Mouse (Mus musculus): ENCODE data around the gene Zbtb22. TPM values are rescaled to one million over a fixed set of nuclear protein-coding genes. Genes with fewer than 3 reads are reported as not detected.

The Zbtb22 gene
- polyA plus RNA-seq, 1 experiment from 2014 or later, result 12.5 TPM

DNA sequence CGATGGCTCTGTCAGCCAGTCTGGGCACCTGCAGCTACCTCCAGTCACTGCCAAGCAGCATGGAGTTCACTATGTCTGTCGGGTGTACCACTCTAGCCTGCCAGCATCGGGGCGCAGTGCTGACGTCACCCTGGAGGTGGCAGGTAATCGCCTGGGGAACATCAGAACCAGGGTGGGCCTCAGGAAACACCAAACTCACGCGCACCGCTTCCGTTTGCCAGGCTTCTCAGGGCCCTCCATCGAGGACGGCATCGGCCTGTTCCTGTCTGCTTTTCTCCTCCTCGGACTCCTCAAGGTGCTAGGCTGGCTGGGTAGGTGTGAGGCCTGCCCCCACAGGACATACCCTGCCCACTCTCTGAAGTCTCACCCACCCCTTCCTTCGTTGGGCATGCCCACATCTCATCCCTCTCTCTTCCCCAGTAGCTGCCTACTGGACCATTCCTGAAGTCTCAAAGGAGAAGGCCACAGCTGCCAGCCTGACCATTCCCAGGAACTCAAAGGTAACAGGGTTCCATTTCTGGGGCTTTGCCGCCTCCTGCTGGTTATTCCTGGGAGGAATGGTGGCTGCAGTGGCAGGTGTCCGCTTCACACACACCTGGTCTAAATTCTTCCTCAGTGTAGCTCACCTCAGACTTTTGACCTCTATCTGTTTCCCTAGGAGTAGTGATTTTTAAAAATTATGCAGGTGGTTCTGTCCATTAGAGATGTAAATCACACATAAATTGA is 10.7 kb downstream of the Zbtb22 start:
- no peak overlapping the region for H3K27ac ChIP-seq (ENCODE audit: low read length)
- H3K36me3 ChIP-seq (ENCODE audit: control insufficient read depth, insufficient read depth, low read length), result no peaks in the 10 kb centered on the region
- no peak overlapping the region for H3K4me3 ChIP-seq (replicated peaks; ENCODE audit: low read length)
- no peak overlapping the region for H3K4me2 ChIP-seq (ENCODE audit: low read depth, low read length)
- H3K4me1 ChIP-seq (ENCODE audit: control insufficient read depth, insufficient read depth, low read length), result peaks cover 17% of the 10 kb centered on the region
- 74% methylated on average over 17 of the region's 17 CpGs for WGBS
- no peak for ATAC-seq (ENCODE audit: insufficient read depth, low FRiP score)
- no peaks in the 10 kb centered on the region for H3K27me3 ChIP-seq (ENCODE audit: control insufficient read depth, insufficient read depth, low read length)
- no peak overlapping the region for H3K9ac ChIP-seq (ENCODE audit: low read length)
- no peaks in the 10 kb centered on the region for H3K9me3 ChIP-seq (replicated peaks; ENCODE audit: control insufficient read depth, low read length)

DNA sequence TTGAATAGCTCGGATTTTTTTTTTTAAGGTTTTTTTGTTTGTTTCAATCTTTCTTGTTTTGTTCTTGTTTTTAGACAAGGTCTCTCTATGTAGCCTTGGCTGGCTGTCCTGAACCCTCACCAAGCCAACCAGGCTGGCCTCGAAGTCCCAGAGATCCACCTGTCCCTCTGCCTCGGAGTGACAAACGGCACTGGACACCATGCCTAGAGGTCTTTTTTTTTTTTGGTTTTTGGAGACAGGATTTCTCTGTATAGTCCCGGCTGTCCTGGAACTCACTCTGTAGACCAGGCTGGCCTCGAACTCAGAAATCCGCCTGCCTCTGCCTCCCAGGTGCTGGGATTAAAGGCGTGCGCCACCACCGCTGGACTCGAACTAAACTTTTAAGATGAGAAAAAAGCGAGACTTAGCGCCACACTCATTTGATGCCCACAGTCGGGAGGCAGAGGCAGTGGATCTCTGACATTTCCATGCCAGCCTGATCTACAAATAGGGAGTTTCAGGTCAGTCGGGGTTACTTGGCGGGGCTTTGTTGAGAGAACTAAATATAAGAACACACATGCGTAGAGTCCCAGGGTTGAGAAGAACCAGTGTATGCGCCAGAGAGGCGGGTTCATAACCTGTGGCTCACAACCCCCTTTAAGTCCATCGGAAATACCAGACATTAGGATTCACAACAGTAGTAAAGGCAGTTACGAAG is 12.7 kb downstream of the Zbtb22 start:
- 58% methylated on average over 21 of the region's 21 CpGs for WGBS

DNA sequence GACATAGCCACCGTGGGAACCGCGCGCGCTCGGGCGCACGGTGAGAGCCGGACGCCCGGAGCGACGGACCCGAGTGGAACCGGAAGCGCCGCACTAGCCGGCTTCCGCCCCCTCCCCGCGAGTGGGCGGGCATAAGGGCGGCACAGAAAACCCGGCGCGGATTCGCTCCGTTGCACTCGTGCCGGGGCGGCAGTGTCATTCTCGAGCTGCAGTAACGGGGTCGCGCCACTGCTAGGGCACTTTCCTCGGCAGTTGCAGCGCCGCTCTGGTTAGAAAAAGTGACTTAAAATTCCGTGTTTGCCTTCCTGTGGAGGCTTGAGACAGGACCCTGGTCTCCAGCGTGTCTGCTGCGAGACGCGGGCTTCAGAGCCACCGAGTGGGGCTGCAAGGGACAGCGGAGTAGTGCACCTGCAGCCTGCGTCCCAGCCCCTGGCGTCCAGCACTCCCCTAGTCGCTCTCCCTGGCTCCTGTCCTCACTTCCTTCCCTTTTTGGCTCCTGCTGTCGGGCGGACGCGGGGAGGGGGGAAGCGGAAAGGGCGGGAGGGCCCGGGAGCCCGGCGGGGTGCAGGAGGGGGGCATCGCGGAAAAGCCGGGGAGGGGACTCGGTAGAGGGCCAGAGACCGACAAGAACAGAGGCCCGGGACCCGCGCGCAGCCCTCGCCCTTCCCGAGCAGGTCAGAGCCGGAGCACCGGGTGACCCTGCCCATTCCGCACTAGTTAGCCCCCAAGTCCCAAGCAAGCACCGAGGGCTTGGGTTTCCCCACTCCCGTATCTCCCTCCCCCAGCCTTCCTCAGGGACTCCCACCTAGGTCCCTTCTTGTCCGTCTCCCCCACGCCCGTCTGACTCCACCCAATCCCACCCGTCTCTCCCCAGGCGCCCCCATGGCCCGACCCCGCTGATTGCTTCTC is 13.9 kb downstream of the Zbtb22 start, which contains the start of gene Rgl2:
Rgl2 (plus strand) TSS at position 173 of the 909 bp plus-strand sequence.
- Histone ChIP-seq H3K4me1 (ENCODE audit: control insufficient read depth, insufficient read depth, low read length) (peaks cover 19% of the 10 kb centered on the region), H3K9ac (ENCODE audit: low read length) (peak within 1 kb of the TSS; percentile 82), H3K36me3 (ENCODE audit: control insufficient read depth, insufficient read depth, low read length) (no peaks in the 10 kb centered on the region), H3K9me3 (replicated peaks; ENCODE audit: control insufficient read depth, low read length) (no peaks in the 10 kb centered on the region), H3K4me2 (ENCODE audit: low read depth, low read length) (peak within 1 kb of the TSS; percentile 68), H3K27ac (ENCODE audit: low read length) (peak within 1 kb of the TSS; percentile 99), H3K4me3 (replicated peaks; ENCODE audit: low read length) (peak within 1 kb of the TSS; percentile 63), H3K27me3 (ENCODE audit: control insufficient read depth, insufficient read depth, low read length) (no peaks in the 10 kb centered on the region)
- WGBS, result under 1% methylated on average over 74 of the region's 80 CpGs
- ATAC-seq (ENCODE audit: insufficient read depth, low FRiP score), result peak; percentile 89

More for the DNA sequence above, 12.7 kb downstream of the Zbtb22 start:
- Histone ChIP-seq H3K4me3 (replicated peaks; ENCODE audit: low read length) (peak overlapping the region; percentile 63), H3K4me2 (ENCODE audit: low read depth, low read length) (peak overlapping the region; percentile 68), H3K9ac (ENCODE audit: low read length) (peak overlapping the region; percentile 82), H3K27me3 (ENCODE audit: control insufficient read depth, insufficient read depth, low read length) (no peaks in the 10 kb centered on the region), H3K27ac (ENCODE audit: low read length) (no peak overlapping the region), H3K4me1 (ENCODE audit: control insufficient read depth, insufficient read depth, low read length) (peaks cover 19% of the 10 kb centered on the region), H3K36me3 (ENCODE audit: control insufficient read depth, insufficient read depth, low read length) (no peaks in the 10 kb centered on the region), H3K9me3 (replicated peaks; ENCODE audit: control insufficient read depth, low read length) (no peaks in the 10 kb centered on the region)
- ATAC-seq (ENCODE audit: insufficient read depth, low FRiP score), result no peak

DNA sequence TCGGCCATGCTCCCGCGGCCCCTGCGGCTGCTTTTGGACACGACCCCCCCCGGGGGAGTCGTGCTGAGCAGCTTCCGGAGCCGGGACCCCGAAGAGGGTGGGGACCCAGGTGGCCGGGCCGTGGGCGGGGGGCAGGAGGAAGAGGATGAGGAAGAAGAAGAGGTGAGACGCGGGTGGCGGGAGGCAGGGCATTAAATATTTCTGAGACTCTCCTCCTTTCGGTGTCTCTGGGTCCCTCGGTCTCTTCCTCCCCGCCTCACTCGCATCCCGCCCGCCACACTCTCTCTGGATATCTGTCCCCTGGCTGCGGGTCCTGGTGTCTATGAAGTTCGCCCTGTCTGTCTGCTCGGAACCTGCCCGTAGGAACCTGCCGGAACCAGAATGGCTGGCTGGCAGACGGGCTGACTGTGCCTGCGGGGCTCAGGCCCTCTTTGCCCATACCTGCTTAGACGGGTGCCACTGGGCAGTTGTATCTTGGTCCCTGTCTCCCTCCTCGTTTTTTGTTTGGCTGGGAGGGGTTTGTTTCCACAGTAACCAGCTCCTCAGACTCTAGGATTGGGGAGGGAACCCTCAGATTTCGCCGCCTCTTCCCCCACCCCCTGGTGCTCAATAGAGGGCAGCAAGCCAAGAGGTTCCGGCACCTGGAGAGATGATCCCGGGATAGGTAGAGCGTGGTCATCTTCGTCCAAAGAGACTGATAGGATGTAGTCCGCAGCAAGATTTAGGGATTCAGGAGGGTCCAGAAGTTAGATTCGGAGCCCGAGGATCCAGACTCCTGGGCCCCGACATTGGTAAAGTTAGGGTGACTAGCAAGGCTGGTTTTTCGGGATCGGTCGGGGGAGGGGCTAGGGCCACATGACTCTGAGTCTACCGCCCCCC is 14.8 kb downstream of the Zbtb22 start:
- H3K9me3 ChIP-seq (replicated peaks; ENCODE audit: control insufficient read depth, low read length), result no peaks in the 10 kb centered on the region
- H3K4me3 ChIP-seq (replicated peaks; ENCODE audit: low read length), result peak overlapping the region; percentile 63
- H3K4me1 ChIP-seq (ENCODE audit: control insufficient read depth, insufficient read depth, low read length), result peaks cover 19% of the 10 kb centered on the region
- peak overlapping the region; percentile 99 for H3K27ac ChIP-seq (ENCODE audit: low read length)
- 0 out of 2 replicates have a peak, but pooled peaks cover 3% of the 10 kb centered on the region for H3K36me3 ChIP-seq (ENCODE audit: control insufficient read depth, insufficient read depth, low read length)
- WGBS, result under 1% methylated on average over 42 of the region's 45 CpGs
- peak; percentile 19; the same call in 1 of the 2 replicates for ATAC-seq (ENCODE audit: insufficient read depth, low FRiP score)
- H3K9ac ChIP-seq (ENCODE audit: low read length), result peak overlapping the region; percentile 82
- H3K27me3 ChIP-seq (ENCODE audit: control insufficient read depth, insufficient read depth, low read length), result no peaks in the 10 kb centered on the region
- H3K4me2 ChIP-seq (ENCODE audit: low read depth, low read length), result peak overlapping the region; percentile 68

DNA sequence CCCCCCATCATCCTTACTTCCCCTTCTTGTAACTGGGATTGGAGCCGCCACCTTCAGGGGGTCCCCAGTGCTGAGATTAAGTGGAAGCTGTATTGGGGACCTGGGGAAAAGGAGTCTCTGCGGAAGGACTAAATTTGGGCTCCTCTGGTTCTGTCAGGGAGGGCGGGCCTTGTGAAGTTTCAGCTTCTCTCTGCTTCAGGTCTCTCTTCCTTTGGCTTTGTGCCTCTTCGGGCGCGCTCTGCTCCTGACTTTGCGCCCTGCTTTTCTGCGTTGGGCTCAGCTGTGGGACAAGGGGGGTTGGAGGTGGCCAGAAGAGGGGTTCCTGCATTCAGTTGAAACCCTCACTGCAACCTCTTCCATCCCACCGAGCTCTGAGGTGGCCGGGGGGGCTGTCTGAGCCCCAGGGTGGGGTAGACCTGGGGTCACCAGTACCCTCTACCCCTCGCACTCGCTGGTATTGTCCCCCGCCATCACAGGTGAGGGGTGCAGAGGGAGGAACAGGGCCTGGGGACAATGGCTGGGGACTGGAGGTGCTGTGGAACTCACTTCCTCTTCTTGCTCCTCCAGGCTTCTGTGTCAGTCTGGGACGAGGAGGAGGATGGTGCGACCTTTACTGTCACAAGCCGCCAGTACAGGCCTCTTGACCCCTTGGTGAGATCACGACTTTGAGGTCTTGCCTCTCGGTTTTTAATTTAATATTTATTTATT is 15.6 kb downstream of the Zbtb22 start:
- Histone ChIP-seq H3K4me2 (ENCODE audit: low read depth, low read length) (peak overlapping the region; percentile 68), H3K27ac (ENCODE audit: low read length) (peak overlapping the region; percentile 99), H3K36me3 (ENCODE audit: control insufficient read depth, insufficient read depth, low read length) (0 out of 2 replicates have a peak, but pooled peaks cover 8% of the 10 kb centered on the region), H3K27me3 (ENCODE audit: control insufficient read depth, insufficient read depth, low read length) (no peaks in the 10 kb centered on the region), H3K9me3 (replicated peaks; ENCODE audit: control insufficient read depth, low read length) (no peaks in the 10 kb centered on the region), H3K4me3 (replicated peaks; ENCODE audit: low read length) (peak overlapping the region; percentile 63), H3K9ac (ENCODE audit: low read length) (peak overlapping the region; percentile 82), H3K4me1 (ENCODE audit: control insufficient read depth, insufficient read depth, low read length) (peaks cover 19% of the 10 kb centered on the region)
- 36% methylated on average over 18 of the region's 18 CpGs for WGBS
- ATAC-seq (ENCODE audit: insufficient read depth, low FRiP score), result no peak

DNA sequence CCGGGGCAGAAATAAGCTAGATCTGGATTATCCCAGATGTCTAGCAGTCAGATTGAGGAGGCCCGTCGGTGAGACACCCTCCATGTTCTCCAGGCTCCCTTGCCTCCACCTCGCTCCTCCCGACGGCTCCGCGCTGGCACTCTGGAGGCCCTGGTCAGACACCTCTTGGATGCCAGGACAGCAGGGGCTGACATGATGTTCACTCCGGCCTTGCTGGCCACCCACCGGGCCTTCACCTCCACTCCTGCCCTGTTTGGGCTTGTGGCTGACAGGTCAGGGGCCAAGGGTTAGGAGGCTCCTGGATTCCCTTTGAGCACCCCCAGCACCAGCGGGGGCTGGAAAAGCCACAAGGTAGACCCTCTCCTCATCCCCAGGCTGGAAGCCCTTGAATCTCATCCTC is 16.2 kb downstream of the Zbtb22 start:
- no peak for ATAC-seq (ENCODE audit: insufficient read depth, low FRiP score)
- Histone ChIP-seq H3K27ac (ENCODE audit: low read length) (no peak overlapping the region), H3K4me2 (ENCODE audit: low read depth, low read length) (peak overlapping the region; percentile 68; the same call in 1 of the 2 replicates), H3K4me1 (ENCODE audit: control insufficient read depth, insufficient read depth, low read length) (peaks cover 19% of the 10 kb centered on the region), H3K27me3 (ENCODE audit: control insufficient read depth, insufficient read depth, low read length) (no peaks in the 10 kb centered on the region), H3K36me3 (ENCODE audit: control insufficient read depth, insufficient read depth, low read length) (0 out of 2 replicates have a peak, but pooled peaks cover 8% of the 10 kb centered on the region), H3K9ac (ENCODE audit: low read length) (peak overlapping the region; percentile 21; the same call in 1 of the 2 replicates), H3K9me3 (replicated peaks; ENCODE audit: control insufficient read depth, low read length) (no peaks in the 10 kb centered on the region), H3K4me3 (replicated peaks; ENCODE audit: low read length) (peak overlapping the region; percentile 63; the same call in 1 of the 2 replicates)
- 94% methylated on average over 11 of the region's 11 CpGs for WGBS

DNA sequence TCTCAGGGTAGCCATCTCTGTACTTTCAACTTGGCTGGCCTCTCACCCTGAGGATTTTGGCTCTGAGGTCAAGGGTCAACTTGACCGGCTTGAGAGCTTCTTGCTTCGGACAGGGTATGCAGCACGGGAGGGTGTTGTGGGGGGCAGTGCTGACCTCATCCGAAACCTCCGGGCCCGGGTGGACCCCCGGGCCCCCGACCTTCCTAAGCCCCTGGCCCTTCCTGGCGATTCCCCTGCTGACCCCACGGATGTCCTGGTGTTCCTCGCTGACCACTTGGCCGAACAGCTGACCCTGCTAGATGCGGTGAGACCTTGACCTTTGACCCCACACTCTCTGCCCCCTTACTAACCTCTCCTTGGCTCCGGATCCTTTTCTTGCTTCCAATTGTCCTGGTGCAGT is 16.7 kb downstream of the Zbtb22 start:
- H3K4me1 ChIP-seq (ENCODE audit: control insufficient read depth, insufficient read depth, low read length), result peaks cover 19% of the 10 kb centered on the region
- ATAC-seq (ENCODE audit: insufficient read depth, low FRiP score), result no peak
- H3K9ac ChIP-seq (ENCODE audit: low read length), result no peak overlapping the region
- WGBS, result 85% methylated on average over 14 of the region's 14 CpGs
- H3K4me3 ChIP-seq (replicated peaks; ENCODE audit: low read length), result no peak overlapping the region
- no peaks in the 10 kb centered on the region for H3K27me3 ChIP-seq (ENCODE audit: control insufficient read depth, insufficient read depth, low read length)
- no peaks in the 10 kb centered on the region for H3K9me3 ChIP-seq (replicated peaks; ENCODE audit: control insufficient read depth, low read length)
- 0 out of 2 replicates have a peak, but pooled peaks cover 8% of the 10 kb centered on the region for H3K36me3 ChIP-seq (ENCODE audit: control insufficient read depth, insufficient read depth, low read length)
- no peak overlapping the region for H3K27ac ChIP-seq (ENCODE audit: low read length)
- no peak overlapping the region for H3K4me2 ChIP-seq (ENCODE audit: low read depth, low read length)

All from stomach, embryonic 16.5 days (tissue).